Mouse (Mus musculus): Measurements from ENCODE around the gene Smug1. TPM values are rescaled to one million over a fixed set of nuclear protein-coding genes. Genes with fewer than 3 reads are reported as not detected.

Gene Smug1
- polyA plus RNA-seq, 1 experiment from 2014 or later = 12.2 TPM

DNA sequence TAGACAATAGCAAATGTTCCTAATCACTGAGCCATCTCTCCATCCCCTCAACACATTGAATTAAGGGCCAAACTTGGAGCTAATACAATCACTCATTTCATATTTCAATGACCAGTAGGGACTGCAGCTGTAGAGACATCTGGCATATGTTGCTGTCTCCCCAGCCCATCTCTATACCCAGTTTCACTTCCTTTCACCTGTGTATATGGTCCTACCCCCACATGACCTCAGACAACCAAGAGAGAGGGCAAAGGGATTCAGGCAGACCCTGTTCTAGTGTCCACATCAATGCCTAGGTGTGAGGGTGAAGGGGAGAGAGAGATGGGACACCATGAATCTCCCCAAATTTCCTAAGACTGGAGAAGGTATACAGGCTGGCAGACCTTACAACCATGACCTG, 13.5 kb upstream of the Smug1 start:
- peaks cover 31% of the 10 kb centered on the region for H3K27me3 ChIP-seq (replicated peaks; ENCODE audit: insufficient read depth, low read length)
- no peaks in the 10 kb centered on the region for H3K9me3 ChIP-seq (ENCODE audit: low read length)
- no peak for ATAC-seq
- no peak overlapping the region for H3K27ac ChIP-seq (ENCODE audit: low read length)
- TF ChIP-seq CTCF (IDR thresholded peaks at IDR 0.05) = no peak
- TF ChIP-seq EP300 (IDR thresholded peaks at IDR 0.05) = no peak
- no peaks in the 10 kb centered on the region for H3K36me3 ChIP-seq (ENCODE audit: insufficient read depth, low read length)
- H3K4me3 ChIP-seq (ENCODE audit: low read depth, low read length) = no peak overlapping the region
- no peak for DNase-seq (ENCODE audit: low spot score)
- H3K4me1 ChIP-seq (ENCODE audit: insufficient read depth, low read depth, low read length) = peaks cover 13% of the 10 kb centered on the region; the same call in 1 of the 2 replicates
- H3K9ac ChIP-seq (replicated peaks; ENCODE audit: low read depth) = no peak overlapping the region
- no peak overlapping the region for H3K4me2 ChIP-seq (replicated peaks; ENCODE audit: low read depth, low read length)

DNA sequence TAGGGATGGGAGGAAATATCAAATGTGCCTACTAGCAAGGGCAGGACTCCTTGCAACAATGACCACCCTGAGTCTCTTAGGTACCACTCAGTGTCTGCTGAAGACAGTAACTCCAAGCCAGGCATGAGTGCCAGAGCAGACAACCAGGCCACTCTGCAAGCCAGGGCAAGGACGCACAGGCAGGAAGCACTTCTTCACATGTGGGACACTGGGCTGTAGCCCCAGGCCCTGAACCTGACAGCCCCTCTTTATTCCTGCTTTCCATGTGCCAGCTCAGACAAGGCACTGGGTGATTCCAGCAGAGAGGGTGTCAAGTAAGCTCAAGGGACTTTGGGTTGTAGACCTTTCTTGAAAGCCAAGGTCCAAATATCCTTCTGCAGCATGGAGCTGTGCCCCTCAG, 11.9 kb upstream of the Smug1 start:
- no peak for TF ChIP-seq EP300 (IDR thresholded peaks at IDR 0.05)
- no peak for TF ChIP-seq CTCF (IDR thresholded peaks at IDR 0.05)
- Histone ChIP-seq H3K27me3 (replicated peaks; ENCODE audit: insufficient read depth, low read length) (peaks cover 40% of the 10 kb centered on the region), H3K4me3 (ENCODE audit: low read depth, low read length) (no peak overlapping the region), H3K4me2 (replicated peaks; ENCODE audit: low read depth, low read length) (no peak overlapping the region), H3K27ac (ENCODE audit: low read length) (no peak overlapping the region), H3K9me3 (ENCODE audit: low read length) (no peaks in the 10 kb centered on the region), H3K36me3 (ENCODE audit: insufficient read depth, low read length) (no peaks in the 10 kb centered on the region), H3K9ac (replicated peaks; ENCODE audit: low read depth) (no peak overlapping the region), H3K4me1 (ENCODE audit: insufficient read depth, low read depth, low read length) (peaks cover 12% of the 10 kb centered on the region; the same call in 1 of the 2 replicates)
- DNase-seq (ENCODE audit: low spot score) = no peak
- no peak for ATAC-seq
- WGBS = 81% methylated on average over 1 of the region's 1 CpGs

DNA sequence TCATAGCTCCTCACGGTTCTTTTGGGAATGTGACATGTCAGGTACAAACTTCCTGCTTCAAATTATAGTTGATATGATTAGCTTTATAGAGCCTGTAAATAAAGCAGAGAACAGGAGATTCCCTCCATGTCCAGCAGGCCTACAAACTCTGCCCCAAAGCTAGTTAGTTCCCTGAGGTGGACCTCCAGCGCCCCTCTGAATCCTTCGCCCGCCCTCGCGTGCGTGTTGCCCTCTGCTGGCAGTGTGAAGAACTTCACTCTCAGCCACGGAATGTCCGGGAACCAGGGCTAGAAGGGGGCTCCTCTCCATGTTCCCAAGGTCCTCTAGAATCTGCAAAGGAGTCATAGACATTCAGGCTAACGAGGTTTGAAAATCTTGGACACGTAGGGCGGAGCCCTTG, 11.2 kb upstream of the Smug1 start:
- Histone ChIP-seq H3K9me3 (ENCODE audit: low read length) (no peaks in the 10 kb centered on the region), H3K27me3 (replicated peaks; ENCODE audit: insufficient read depth, low read length) (peaks cover 46% of the 10 kb centered on the region), H3K4me3 (ENCODE audit: low read depth, low read length) (no peak overlapping the region), H3K27ac (ENCODE audit: low read length) (no peak overlapping the region), H3K4me2 (replicated peaks; ENCODE audit: low read depth, low read length) (no peak overlapping the region), H3K36me3 (ENCODE audit: insufficient read depth, low read length) (no peaks in the 10 kb centered on the region), H3K9ac (replicated peaks; ENCODE audit: low read depth) (no peak overlapping the region), H3K4me1 (ENCODE audit: insufficient read depth, low read depth, low read length) (peaks cover 6% of the 10 kb centered on the region; the same call in 1 of the 2 replicates)
- ATAC-seq (no peak), DNase-seq (ENCODE audit: low spot score) (no peak)
- 11% methylated on average over 12 of the region's 12 CpGs for WGBS
- TF ChIP-seq EP300 (IDR thresholded peaks at IDR 0.05) (no peak), CTCF (IDR thresholded peaks at IDR 0.05) (peak; percentile 86)

DNA sequence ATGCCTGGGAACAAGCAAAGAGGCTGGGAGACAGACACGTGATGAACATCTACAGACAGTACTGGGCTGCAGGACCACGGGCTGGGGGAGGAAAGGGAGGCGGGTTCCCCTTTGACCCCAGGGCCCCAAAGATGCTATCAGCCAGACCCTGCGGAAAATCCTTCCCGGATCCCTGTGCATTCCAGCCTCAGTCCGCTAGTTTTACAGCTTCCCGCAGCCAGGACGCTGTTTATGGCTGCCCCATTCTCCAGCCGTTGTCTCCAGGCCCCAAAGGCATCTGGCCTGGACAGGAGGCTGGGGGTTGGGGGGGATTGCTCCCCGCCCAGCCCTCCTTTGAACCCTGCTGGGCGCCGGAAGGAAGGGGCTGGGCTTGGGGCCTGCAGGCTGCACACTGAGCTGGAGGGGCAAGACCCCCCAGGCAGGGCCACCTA, 10.7 kb upstream of the Smug1 start:
- TF ChIP-seq CTCF (IDR thresholded peaks at IDR 0.05) (no peak), EP300 (IDR thresholded peaks at IDR 0.05) (no peak)
- peaks cover 6% of the 10 kb centered on the region; the same call in 1 of the 2 replicates for H3K4me1 ChIP-seq (ENCODE audit: insufficient read depth, low read depth, low read length)
- no peaks in the 10 kb centered on the region for H3K36me3 ChIP-seq (ENCODE audit: insufficient read depth, low read length)
- no peak overlapping the region for H3K4me3 ChIP-seq (ENCODE audit: low read depth, low read length)
- ATAC-seq (no peak), DNase-seq (ENCODE audit: low spot score) (no peak)
- H3K9me3 ChIP-seq (ENCODE audit: low read length) = no peaks in the 10 kb centered on the region
- H3K9ac ChIP-seq (replicated peaks; ENCODE audit: low read depth) = no peak overlapping the region
- H3K27ac ChIP-seq (ENCODE audit: low read length) = no peak overlapping the region
- H3K4me2 ChIP-seq (replicated peaks; ENCODE audit: low read depth, low read length) = 0 out of 2 replicates have a peak overlapping the region, but pooled peaks have one; percentile 37
- H3K27me3 ChIP-seq (replicated peaks; ENCODE audit: insufficient read depth, low read length) = peaks cover 48% of the 10 kb centered on the region
- WGBS = 7% methylated on average over 12 of the region's 12 CpGs

DNA sequence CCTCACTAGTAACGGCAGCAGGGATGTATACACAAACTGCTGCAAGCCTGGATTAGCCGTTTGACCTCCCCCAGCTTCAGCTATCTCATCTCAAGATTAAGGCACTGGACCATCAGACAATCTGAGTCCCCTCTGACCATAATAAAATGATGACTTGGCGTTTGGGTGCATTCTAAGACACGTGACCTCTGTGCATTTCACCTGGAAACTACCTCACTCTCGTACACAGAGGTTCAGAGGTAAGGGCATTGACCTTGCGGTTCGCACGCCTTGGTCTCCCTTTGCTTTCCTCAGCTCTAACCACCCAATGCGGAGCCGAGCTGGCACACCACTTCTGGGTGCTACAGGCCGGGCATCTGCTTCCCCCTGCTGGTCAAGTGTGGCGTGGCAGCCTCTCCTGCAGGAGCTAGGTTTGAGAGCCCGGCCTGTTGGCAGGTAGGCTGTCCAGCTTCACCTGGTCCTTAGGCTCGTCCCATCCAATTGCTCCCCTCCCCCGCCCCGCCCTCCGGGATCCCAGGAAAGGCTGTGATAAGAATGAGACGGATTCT, 10.1 kb upstream of the Smug1 start:
- TF ChIP-seq CTCF (IDR thresholded peaks at IDR 0.05) (peak; percentile 99), EP300 (IDR thresholded peaks at IDR 0.05) (no peak)
- Histone ChIP-seq H3K9me3 (ENCODE audit: low read length) (no peaks in the 10 kb centered on the region), H3K9ac (replicated peaks; ENCODE audit: low read depth) (no peak overlapping the region), H3K4me3 (ENCODE audit: low read depth, low read length) (no peak overlapping the region), H3K36me3 (ENCODE audit: insufficient read depth, low read length) (no peaks in the 10 kb centered on the region), H3K4me2 (replicated peaks; ENCODE audit: low read depth, low read length) (peak overlapping the region; percentile 37), H3K27ac (ENCODE audit: low read length) (no peak overlapping the region), H3K4me1 (ENCODE audit: insufficient read depth, low read depth, low read length) (peaks cover 6% of the 10 kb centered on the region; the same call in 1 of the 2 replicates), H3K27me3 (replicated peaks; ENCODE audit: insufficient read depth, low read length) (peaks cover 55% of the 10 kb centered on the region)
- 1% methylated on average over 18 of the region's 18 CpGs for WGBS
- DNase-seq (ENCODE audit: low spot score) = peak; percentile 88
- ATAC-seq = peak; percentile 84

DNA sequence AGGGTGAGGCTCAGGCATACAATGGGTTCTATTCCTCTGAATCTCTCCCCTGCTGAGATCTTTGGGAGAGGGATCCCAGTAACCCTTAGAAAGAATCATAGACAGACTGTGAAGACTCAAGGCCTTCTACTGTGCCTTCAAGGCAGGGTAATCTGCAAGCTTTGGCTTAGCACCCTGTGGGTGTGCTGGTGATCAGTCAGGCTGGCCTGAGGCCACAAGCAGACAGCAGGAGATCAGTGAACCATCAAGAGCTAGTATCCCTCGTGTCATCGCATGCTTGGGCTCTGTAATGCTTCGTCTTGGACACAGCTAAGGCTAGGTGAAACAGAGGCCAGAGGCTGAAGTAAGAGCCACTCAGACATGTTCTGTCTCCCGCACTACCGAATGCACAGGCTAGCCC, 6.4 kb upstream of the Smug1 start:
- ATAC-seq = no peak
- H3K27me3 ChIP-seq (replicated peaks; ENCODE audit: insufficient read depth, low read length) = peaks cover 71% of the 10 kb centered on the region
- WGBS = 72% methylated on average over 5 of the region's 5 CpGs

More for the DNA sequence above, 6.4 kb upstream of the Smug1 start:
- TF ChIP-seq CTCF (IDR thresholded peaks at IDR 0.05) (no peak), EP300 (IDR thresholded peaks at IDR 0.05) (no peak)
- Histone ChIP-seq H3K4me1 (ENCODE audit: insufficient read depth, low read depth, low read length) (peaks cover 14% of the 10 kb centered on the region), H3K36me3 (ENCODE audit: insufficient read depth, low read length) (no peaks in the 10 kb centered on the region), H3K9ac (replicated peaks; ENCODE audit: low read depth) (no peak overlapping the region), H3K27ac (ENCODE audit: low read length) (no peak overlapping the region), H3K9me3 (ENCODE audit: low read length) (no peaks in the 10 kb centered on the region), H3K4me3 (ENCODE audit: low read depth, low read length) (no peak overlapping the region), H3K4me2 (replicated peaks; ENCODE audit: low read depth, low read length) (no peak overlapping the region)
- no peak for DNase-seq (ENCODE audit: low spot score)

Data from lung, postnatal 0 days (tissue).